Mouse (Mus musculus) ovary, postnatal 14 days (tissue): ENCODE results near the gene Clec2g.
"Not testable (repeated sequence)": the region's sequence is repeated elsewhere in the genome, so short reads cannot be mapped to it uniquely, and the experiment has no call there.

Experiments used
- DNase-seq: peaks from one replicate; pipeline ENCODE4 v3.0.0; 2022; ENCODE audit warnings: low spot score

Clec2g gene

GRCm38 (mm10) chr6:128971394-128972039 lies 37.3 kb downstream of the Clec2g start:
- DNase-seq = no peak

GRCm38 (mm10) chr6:128972156-128972555 lies 38.0 kb downstream of the Clec2g start:
- DNase-seq = no peak

- DNase-seq = no peak
Observed at GRCm38 (mm10) chr6:128972687-128973438, 38.7 kb downstream of the Clec2g start.

GRCm38 (mm10) chr6:128973439-128973697 lies 39.2 kb downstream of the Clec2g start:
- no peak for DNase-seq

GRCm38 (mm10) chr6:128974850-128975249 lies 40.7 kb downstream of the Clec2g start:
- DNase-seq = not testable (repeated sequence)

- DNase-seq = no peak
Observed at GRCm38 (mm10) chr6:128976194-128976593, 42.0 kb downstream of the Clec2g start.

- DNase-seq = not testable (repeated sequence)
Observed at GRCm38 (mm10) chr6:128981951-128982541, 47.9 kb downstream of the Clec2g start.

- DNase-seq = no peak
Observed at GRCm38 (mm10) chr6:128992337-128992736, 58.2 kb downstream of the Clec2g start.

GRCm38 (mm10) chr6:128992753-128993152 lies 58.6 kb downstream of the Clec2g start:
- no peak for DNase-seq

- DNase-seq = no peak
Observed at GRCm38 (mm10) chr6:128993221-128993620, 59.0 kb downstream of the Clec2g start.

GRCm38 (mm10) chr6:128994336-128994735 lies 60.2 kb downstream of the Clec2g start:
- DNase-seq = no peak

- no peak for DNase-seq
Observed at GRCm38 (mm10) chr6:128994742-128995141, 60.6 kb downstream of the Clec2g start.

GRCm38 (mm10) chr6:128995250-128996053 lies 61.3 kb downstream of the Clec2g start:
- DNase-seq = no peak

- no peak for DNase-seq
Observed at GRCm38 (mm10) chr6:128996054-128996767, 62.0 kb downstream of the Clec2g start.

- no peak for DNase-seq
Observed at GRCm38 (mm10) chr6:128996768-128997442, 62.7 kb downstream of the Clec2g start.

GRCm38 (mm10) chr6:129001392-129001791 lies 67.2 kb downstream of the Clec2g start:
- DNase-seq = no peak

GRCm38 (mm10) chr6:129008552-129008951 lies 74.4 kb downstream of the Clec2g start:
- no peak for DNase-seq

- not testable (repeated sequence) for DNase-seq
Observed at GRCm38 (mm10) chr6:129009846-129010504, 75.8 kb downstream of the Clec2g start.

GRCm38 (mm10) chr6:129010505-129010873 lies 76.3 kb downstream of the Clec2g start:
- DNase-seq = no peak

- DNase-seq = not testable (repeated sequence)
Observed at GRCm38 (mm10) chr6:129012012-129012411, 77.8 kb downstream of the Clec2g start.

GRCm38 (mm10) chr6:129012966-129013365 lies 78.8 kb downstream of the Clec2g start:
- DNase-seq = no peak
